8 mouse cellular contexts compared by ENCODE assay signal in the genomic region with DNA sequence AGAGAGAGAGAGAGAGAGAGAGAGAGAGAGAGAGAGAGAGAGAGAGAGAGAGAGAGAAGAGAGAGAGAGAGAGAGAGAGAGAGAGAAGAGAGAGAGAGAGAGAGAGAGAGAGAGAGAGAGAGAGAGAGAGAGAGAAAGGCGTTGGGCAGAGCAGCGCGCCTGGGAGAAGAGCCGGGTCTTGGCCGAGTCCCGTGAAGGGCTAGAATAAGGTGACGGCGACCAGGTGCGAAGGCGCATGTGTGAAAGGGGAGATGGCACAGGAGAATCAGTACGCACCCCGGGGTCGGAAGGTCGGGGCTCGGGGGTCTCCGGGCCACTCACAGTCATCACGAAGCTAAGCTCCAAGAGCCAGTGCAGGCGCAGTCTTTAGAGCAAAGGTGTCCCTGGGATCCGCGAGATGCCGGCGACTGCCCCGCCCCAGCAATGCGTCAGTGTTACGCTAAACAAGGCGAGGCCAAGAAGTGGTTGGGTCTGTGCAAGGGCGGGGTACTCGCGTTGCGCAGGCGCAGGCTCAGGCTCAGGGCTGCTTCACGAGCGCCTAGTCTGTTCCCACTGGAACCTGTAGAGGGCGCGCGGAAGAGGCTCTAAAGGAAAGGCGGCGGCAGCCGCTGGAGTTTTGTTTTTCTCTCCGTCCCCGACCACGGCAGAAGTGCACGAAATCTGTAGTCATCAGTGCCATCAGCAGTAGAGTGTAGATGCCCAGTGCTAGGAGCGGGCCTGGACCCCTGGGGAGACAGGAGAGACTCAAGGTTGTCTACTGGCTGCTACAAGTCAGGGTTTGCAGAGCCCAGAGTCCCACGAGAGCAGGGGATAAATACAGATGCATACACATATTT. TPM values are rescaled to one million over a fixed set of nuclear protein-coding genes. Genes with fewer than 3 reads are reported as not detected.
DNase-seq lines count a peak whose midpoint lies in the region; ATAC-seq and TF ChIP-seq lines count a peak whose summit lies in the region.

No protein-coding gene starts in this region.

- no peak for TF ChIP-seq POLR2A in bone marrow macrophage, adult 2 months (IDR thresholded peaks at IDR 0.05; ENCODE audit: borderline replicate concordance, low read depth, low read length)
- TF ChIP-seq POLR2A in embryonic fibroblast, embryonic 13.5 days (IDR thresholded peaks at IDR 0.05; ENCODE audit: low read depth, low read length), result peak; percentile 82
- TF ChIP-seq POLR2A in liver, adult 2 months (IDR thresholded peaks at IDR 0.05; ENCODE audit: extremely low read depth, insufficient read depth, low read length), result peak; percentile 59
- TF ChIP-seq POLR2A in myocyte (IDR thresholded peaks at IDR 0.05; ENCODE audit: insufficient read length, low read depth), result peak; percentile 82

- WGBS in heart, embryonic 11.5 days (ENCODE audit: insufficient replicate concordance), result under 1% methylated on average over 44 of the region's 45 CpGs
- WGBS in kidney, embryonic 16.5 days, result under 1% methylated on average over 45 of the region's 45 CpGs
- under 1% methylated on average over 45 of the region's 45 CpGs for WGBS in liver, adult 2 months

- peaks cover 11% of the 10 kb centered on the region for H3K4me1 ChIP-seq in bone marrow macrophage, adult 2 months (ENCODE audit: control insufficient read depth, insufficient read depth, low read length)
- H3K4me1 ChIP-seq in embryonic fibroblast, embryonic 13.5 days (ENCODE audit: control insufficient read depth, insufficient read depth, low read length), result peaks cover 6% of the 10 kb centered on the region
- H3K4me1 ChIP-seq in heart, embryonic 11.5 days (ENCODE audit: control insufficient read depth, insufficient read depth, low read length), result peaks cover 22% of the 10 kb centered on the region
- peaks cover 32% of the 10 kb centered on the region for H3K4me1 ChIP-seq in kidney, embryonic 16.5 days (ENCODE audit: insufficient read depth, low read length)
- peaks cover 7% of the 10 kb centered on the region for H3K4me1 ChIP-seq in liver, adult 2 months (ENCODE audit: control insufficient read depth, insufficient read depth, low read length)

- TF ChIP-seq CTCF in bone marrow macrophage, adult 2 months (IDR thresholded peaks at IDR 0.05; ENCODE audit: low read depth, low read length), result 0 out of 2 replicates have a peak, but pooled peaks have one; percentile 27
- TF ChIP-seq CTCF in embryonic fibroblast, embryonic 13.5 days (IDR thresholded peaks at IDR 0.05; ENCODE audit: borderline replicate concordance, insufficient read depth, low read length), result 0 out of 2 replicates have a peak, but pooled peaks have one; percentile 13
- TF ChIP-seq CTCF in liver, adult 2 months (IDR thresholded peaks at IDR 0.05; ENCODE audit: low read depth, low read length), result peak; percentile 80

- H3K27me3 ChIP-seq in heart, embryonic 11.5 days (ENCODE audit: control insufficient read depth, insufficient read depth, low read length), result no peaks in the 10 kb centered on the region
- no peaks in the 10 kb centered on the region for H3K27me3 ChIP-seq in kidney, embryonic 16.5 days (ENCODE audit: insufficient read depth, low read length)
- no peaks in the 10 kb centered on the region for H3K27me3 ChIP-seq in liver, adult 2 months (ENCODE audit: control insufficient read depth, insufficient read depth, low read length)
- no peaks in the 10 kb centered on the region for H3K27me3 ChIP-seq in myocyte (ENCODE audit: control insufficient read depth, insufficient read depth, insufficient read length)
- no peaks in the 10 kb centered on the region for H3K27me3 ChIP-seq in splenic B cell, adult 2 months (ENCODE audit: control insufficient read depth, insufficient read depth, low read length, poor library complexity, severe bottlenecking)

- peak overlapping the region; percentile 63 for H3ac ChIP-seq in myocyte (ENCODE audit: control insufficient read depth, insufficient read length)

- ATAC-seq in heart, embryonic 11.5 days (replicated peaks; ENCODE audit: insufficient number of reproducible peaks, low FRiP score, low TSS enrichment), result peak; percentile 96
- peak; percentile 98 for ATAC-seq in kidney, embryonic 16.5 days (ENCODE audit: low FRiP score, low TSS enrichment)

- H3K9me3 ChIP-seq in heart, embryonic 11.5 days (replicated peaks; ENCODE audit: control insufficient read depth, low read length), result no peaks in the 10 kb centered on the region
- H3K9me3 ChIP-seq in kidney, embryonic 16.5 days (ENCODE audit: low read length), result no peaks in the 10 kb centered on the region

- H3K79me2 ChIP-seq in liver, adult 2 months (ENCODE audit: control insufficient read depth, insufficient read depth, low read length), result no peaks in the 10 kb centered on the region
- peaks cover 15% of the 10 kb centered on the region for H3K79me2 ChIP-seq in myocyte (ENCODE audit: control insufficient read depth, insufficient read depth)

- H3K4me3 ChIP-seq in bone marrow macrophage, adult 2 months (ENCODE audit: insufficient read depth, low read length), result peak overlapping the region; percentile 64
- peak overlapping the region; percentile 82 for H3K4me3 ChIP-seq in embryonic fibroblast, embryonic 13.5 days (ENCODE audit: insufficient read depth, low read length)
- peak overlapping the region; percentile 64 for H3K4me3 ChIP-seq in heart, embryonic 11.5 days (ENCODE audit: low read depth, low read length)
- H3K4me3 ChIP-seq in kidney, embryonic 16.5 days (ENCODE audit: low read length), result peak overlapping the region; percentile 80
- H3K4me3 ChIP-seq in liver, adult 2 months (ENCODE audit: insufficient read depth, low read depth, low read length), result peak overlapping the region; percentile 82
- peak overlapping the region; percentile 74 for H3K4me3 ChIP-seq in myocyte

- peak; percentile 99 for DNase-seq in A20 (ENCODE audit: low read depth, low spot score)
- peak; percentile 90 for DNase-seq in liver, adult 2 months (ENCODE audit: extremely low read depth, low read depth, low spot score)
- DNase-seq in splenic B cell, adult 2 months (ENCODE audit: low read depth, low spot score), result peak; percentile 98

- H3K4me2 ChIP-seq in heart, embryonic 11.5 days, result peak overlapping the region; percentile 95
- H3K4me2 ChIP-seq in kidney, embryonic 16.5 days (replicated peaks; ENCODE audit: low read depth, low read length), result peak overlapping the region; percentile 85
- peak overlapping the region; percentile 95 for H3K4me2 ChIP-seq in myocyte (ENCODE audit: low read depth)

- H3K36me3 ChIP-seq in heart, embryonic 11.5 days (ENCODE audit: control insufficient read depth, insufficient read depth, low read length), result peaks cover 9% of the 10 kb centered on the region
- H3K36me3 ChIP-seq in kidney, embryonic 16.5 days (ENCODE audit: insufficient read depth, low read length), result peaks cover 19% of the 10 kb centered on the region
- peaks cover 5% of the 10 kb centered on the region; the same call in 1 of the 2 replicates for H3K36me3 ChIP-seq in liver, adult 2 months (ENCODE audit: control insufficient read depth, insufficient read depth, low read length)
- no peaks in the 10 kb centered on the region for H3K36me3 ChIP-seq in myocyte (ENCODE audit: control insufficient read depth, insufficient read depth)
- peaks cover 7% of the 10 kb centered on the region; the same call in 1 of the 2 replicates for H3K36me3 ChIP-seq in splenic B cell, adult 2 months (ENCODE audit: control insufficient read depth, insufficient read depth, low read length, poor library complexity, severe bottlenecking)

- peak overlapping the region; percentile 73 for H3K9ac ChIP-seq in heart, embryonic 11.5 days (ENCODE audit: low read depth, low read length)
- H3K9ac ChIP-seq in kidney, embryonic 16.5 days (replicated peaks; ENCODE audit: low read length), result peak overlapping the region; percentile 82
- peak overlapping the region; percentile 77 for H3K9ac ChIP-seq in liver, adult 2 months (ENCODE audit: low read depth, low read length)

- peak overlapping the region; percentile 58 for H3K27ac ChIP-seq in bone marrow macrophage, adult 2 months (ENCODE audit: insufficient read depth, low read depth, low read length)
- H3K27ac ChIP-seq in embryonic fibroblast, embryonic 13.5 days (ENCODE audit: insufficient read depth, low read length), result peak overlapping the region; percentile 48; the same call in 1 of the 2 replicates
- H3K27ac ChIP-seq in heart, embryonic 11.5 days (ENCODE audit: low read depth, low read length), result peak overlapping the region; percentile 70
- peak overlapping the region; percentile 90 for H3K27ac ChIP-seq in kidney, embryonic 16.5 days (ENCODE audit: low read length)
- H3K27ac ChIP-seq in liver, adult 2 months (replicated peaks; ENCODE audit: insufficient read depth, low read depth, low read length), result peak overlapping the region; percentile 68

RNA-seq across cellular contexts. Expression of gene Unc45a, which starts 0.8 kb away (rescaled TPM):
- 13.3 and 17.6 TPM in 2 replicates for polyA plus RNA-seq in bone marrow macrophage, adult 2 months (2012; ENCODE audit: insufficient read depth, insufficient read length, missing spikeins)
- polyA plus RNA-seq in embryonic fibroblast, embryonic 13.5 days (2011; ENCODE audit: insufficient read length, low read depth, missing spikeins), result 34.4 and 46.6 TPM in 2 replicates
- polyA plus RNA-seq in heart, embryonic 11.5 days (2014; fragmentation: Nextera tagmentation; extraction: Ambion mirVana), result 11.3 and 15.6 TPM in 2 replicates
- 46.5 and 48.2 TPM in 2 replicates for polyA plus RNA-seq in kidney, embryonic 16.5 days (2015; fragmentation: Nextera tagmentation; extraction: Ambion mirVana)
- total RNA-seq in liver, adult 2 months (2014; rRNA removed), result 8.6 and 8.9 TPM in 2 replicates
- polyA plus RNA-seq in liver, adult 2 months (2012; rRNA removed), result 19.1 and 21.5 TPM in 2 replicates
- 38.4 TPM for polyA plus RNA-seq in myocyte (2012; fragmentation: generic; extraction: Trizol)

RNA-seq across cellular contexts. Expression of gene Hddc3, which starts 2.9 kb away (rescaled TPM):
- polyA plus RNA-seq in bone marrow macrophage, adult 2 months (2012; ENCODE audit: insufficient read depth, insufficient read length, missing spikeins), result 6.2 and 7.5 TPM in 2 replicates
- polyA plus RNA-seq in embryonic fibroblast, embryonic 13.5 days (2011; ENCODE audit: insufficient read length, low read depth, missing spikeins), result 12.2 and 15.4 TPM in 2 replicates
- polyA plus RNA-seq in heart, embryonic 11.5 days (2014; fragmentation: Nextera tagmentation; extraction: Ambion mirVana), result 13.3 and 15.7 TPM in 2 replicates
- 22.6 and 23.8 TPM in 2 replicates for polyA plus RNA-seq in kidney, embryonic 16.5 days (2015; fragmentation: Nextera tagmentation; extraction: Ambion mirVana)
- 6.9 and 8.7 TPM in 2 replicates for total RNA-seq in liver, adult 2 months (2014; rRNA removed)
- polyA plus RNA-seq in liver, adult 2 months (2012; rRNA removed), result 28.3 and 58.2 TPM in 2 replicates
- 83.3 TPM for polyA plus RNA-seq in myocyte (2012; fragmentation: generic; extraction: Trizol)

RNA-seq across cellular contexts. Expression of gene Rccd1, which starts 15.8 kb away (rescaled TPM):
- polyA plus RNA-seq in bone marrow macrophage, adult 2 months (2012; ENCODE audit: insufficient read depth, insufficient read length, missing spikeins), result 5.5 and 6.8 TPM in 2 replicates
- polyA plus RNA-seq in embryonic fibroblast, embryonic 13.5 days (2011; ENCODE audit: insufficient read length, low read depth, missing spikeins), result 11.8 and 19.0 TPM in 2 replicates
- 8.9 and 9.0 TPM in 2 replicates for polyA plus RNA-seq in heart, embryonic 11.5 days (2014; fragmentation: Nextera tagmentation; extraction: Ambion mirVana)
- 7.8 and 11.6 TPM in 2 replicates for polyA plus RNA-seq in kidney, embryonic 16.5 days (2015; fragmentation: Nextera tagmentation; extraction: Ambion mirVana)
- 1.2 and 1.5 TPM in 2 replicates for total RNA-seq in liver, adult 2 months (2014; rRNA removed)
- polyA plus RNA-seq in liver, adult 2 months (2012; rRNA removed), result 2.9 and 3.8 TPM in 2 replicates
- 8.4 TPM for polyA plus RNA-seq in myocyte (2012; fragmentation: generic; extraction: Trizol)

RNA-seq across cellular contexts. Expression of gene Man2a2, which starts 31.2 kb away (rescaled TPM):
- 75.2 and 75.7 TPM in 2 replicates for polyA plus RNA-seq in bone marrow macrophage, adult 2 months (2012; ENCODE audit: insufficient read depth, insufficient read length, missing spikeins)
- 47.6 and 55.1 TPM in 2 replicates for polyA plus RNA-seq in embryonic fibroblast, embryonic 13.5 days (2011; ENCODE audit: insufficient read length, low read depth, missing spikeins)
- polyA plus RNA-seq in heart, embryonic 11.5 days (2014; fragmentation: Nextera tagmentation; extraction: Ambion mirVana), result 12.3 and 12.7 TPM in 2 replicates
- 16.6 and 19.1 TPM in 2 replicates for polyA plus RNA-seq in kidney, embryonic 16.5 days (2015; fragmentation: Nextera tagmentation; extraction: Ambion mirVana)
- total RNA-seq in liver, adult 2 months (2014; rRNA removed), result 9.3 and 13.2 TPM in 2 replicates
- polyA plus RNA-seq in liver, adult 2 months (2012; rRNA removed), result 26.5 and 45.6 TPM in 2 replicates
- 35.7 TPM for polyA plus RNA-seq in myocyte (2012; fragmentation: generic; extraction: Trizol)

RNA-seq across cellular contexts. Expression of gene Prc1, which starts 45.8 kb away (rescaled TPM):
- polyA plus RNA-seq in bone marrow macrophage, adult 2 months (2012; ENCODE audit: insufficient read depth, insufficient read length, missing spikeins), result 66.9 and 68.7 TPM in 2 replicates
- 94.6 and 124 TPM in 2 replicates for polyA plus RNA-seq in embryonic fibroblast, embryonic 13.5 days (2011; ENCODE audit: insufficient read length, low read depth, missing spikeins)
- 148 and 156 TPM in 2 replicates for polyA plus RNA-seq in heart, embryonic 11.5 days (2014; fragmentation: Nextera tagmentation; extraction: Ambion mirVana)
- polyA plus RNA-seq in kidney, embryonic 16.5 days (2015; fragmentation: Nextera tagmentation; extraction: Ambion mirVana), result 146 and 151 TPM in 2 replicates
- total RNA-seq in liver, adult 2 months (2014; rRNA removed), result 0.74 and 1.5 TPM in 2 replicates
- 0.21 and 0.32 TPM in 2 replicates for polyA plus RNA-seq in liver, adult 2 months (2012; rRNA removed)
- polyA plus RNA-seq in myocyte (2012; fragmentation: generic; extraction: Trizol), result 25.5 TPM

Comparison
In these comparisons a context has a peak if more than half of its experiments do, and no peak if none do; other contexts are left out.
1. Peak in every context shown above with its lines: DNase-seq, ATAC-seq, H3K4me3 ChIP-seq and H3K27ac ChIP-seq.
2. CTCF ChIP-seq: peak in every context shown above with its lines; median percentile 80 in liver, adult 2 months; 27 in bone marrow macrophage, adult 2 months; 13 in embryonic fibroblast, embryonic 13.5 days.